In the genomic region with DNA sequence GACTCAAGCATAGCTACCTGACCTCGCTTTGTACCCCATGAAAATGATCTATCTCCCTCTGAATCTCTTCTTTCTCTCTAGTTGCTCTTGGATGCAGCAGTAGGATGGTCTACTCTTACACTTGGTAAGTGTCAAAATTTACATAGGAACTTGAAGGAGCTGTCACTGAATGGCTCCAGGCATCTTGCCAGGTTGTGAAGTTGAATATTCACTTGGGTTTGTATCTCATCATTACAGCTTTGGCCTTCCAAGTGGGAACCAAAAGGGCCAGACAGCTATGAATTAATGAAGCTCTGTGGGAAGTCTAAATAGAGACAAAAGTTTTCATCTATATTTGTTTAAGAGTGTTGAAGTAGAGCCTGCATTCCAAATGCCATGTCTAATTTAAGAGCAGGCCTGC, we compare ENCODE assay signal across 19 mouse cellular contexts.
DNase-seq lines count a peak whose midpoint lies in the region; ATAC-seq and TF ChIP-seq lines count a peak whose summit lies in the region.
"Had no signal": no experiment of that assay in that cellular context is flagged by ENCODE, and none has a peak within 500 bp of the region (broad histone marks: within the 10 kb centered on the region; RNA-seq: fewer than 3 reads in every experiment).

No protein-coding gene starts in this region.

- no peaks in the 10 kb centered on the region for H3K4me1 ChIP-seq in forebrain, embryonic 14.5 days (ENCODE audit: control insufficient read depth, insufficient read depth, low read length)
- H3K4me1 ChIP-seq in forebrain, embryonic 10.5 days = no peaks in the 10 kb centered on the region
- no peaks in the 10 kb centered on the region for H3K4me1 ChIP-seq in lung, embryonic 14.5 days (ENCODE audit: insufficient read depth)
- H3K4me1 ChIP-seq: embryonic facial prominence, embryonic 12.5 days; kidney, embryonic 15.5 days; limb, embryonic 13.5 days; neural tube, embryonic 13.5 days; stomach, embryonic 15.5 days had no signal

- no peak for ATAC-seq in forebrain, embryonic 14.5 days
- ATAC-seq in lung, embryonic 14.5 days (ENCODE audit: insufficient read depth) = no peak
- ATAC-seq: lung, postnatal 0 days had no signal

- H3K4me2 ChIP-seq in forebrain, embryonic 14.5 days (ENCODE audit: low read length) = no peak overlapping the region
- H3K4me2 ChIP-seq in lung, embryonic 14.5 days = no peak overlapping the region
- H3K4me2 ChIP-seq: embryonic facial prominence, embryonic 12.5 days; kidney, embryonic 15.5 days; limb, embryonic 13.5 days; neural tube, embryonic 13.5 days; stomach, embryonic 15.5 days had no signal

- WGBS in forebrain, embryonic 14.5 days = 77% methylated on average over 1 of the region's 1 CpGs
- 95% methylated on average over 1 of the region's 1 CpGs for WGBS in forebrain, embryonic 10.5 days
- 63% methylated on average over 1 of the region's 1 CpGs for whole genome bisulfite sequencing in lung, embryonic 14.5 days

- DNase-seq in forebrain, embryonic 14.5 days (ENCODE audit: low spot score) = peak; percentile 35
- no peak for DNase-seq in forebrain, embryonic 10.5 days (ENCODE audit: extremely low spot score, low spot score)
- peak; percentile 12 to 16 for DNase-seq in heart, postnatal 10 days
- DNase-seq in heart, postnatal 14 days = no peak
- peak; percentile 51 for DNase-seq in lung, embryonic 14.5 days
- no peak for DNase-seq in lung, postnatal 36 days
- peak; percentile 14 for DNase-seq in 416B (ENCODE audit: low read depth)
- DNase-seq in layer of hippocampus, adult 9-11 months = no peak
- DNase-seq: adrenal gland, adult 8-10 months; cerebellum, adult 18-20 months; gastrocnemius, postnatal 25 days; spleen, adult 18-20 months had no signal

- no peak overlapping the region for H3K27ac ChIP-seq in forebrain, embryonic 14.5 days (ENCODE audit: low read depth, low read length)
- H3K27ac ChIP-seq in forebrain, embryonic 10.5 days = no peak overlapping the region
- H3K27ac ChIP-seq in lung, embryonic 14.5 days (ENCODE audit: low read depth) = no peak overlapping the region
- H3K27ac ChIP-seq: embryonic facial prominence, embryonic 12.5 days; kidney, embryonic 15.5 days; limb, embryonic 13.5 days; liver, embryonic 14.5 days; neural tube, embryonic 13.5 days; stomach, embryonic 15.5 days had no signal

- no peaks in the 10 kb centered on the region for H3K9me3 ChIP-seq in forebrain, embryonic 14.5 days (replicated peaks; ENCODE audit: control insufficient read depth, low read length)
- H3K9me3 ChIP-seq in forebrain, embryonic 10.5 days = no peaks in the 10 kb centered on the region
- H3K9me3 ChIP-seq in lung, embryonic 14.5 days (ENCODE audit: low read depth, low read length) = no peaks in the 10 kb centered on the region
- H3K9me3 ChIP-seq: embryonic facial prominence, embryonic 12.5 days; kidney, embryonic 15.5 days; limb, embryonic 13.5 days; neural tube, embryonic 13.5 days; stomach, embryonic 15.5 days had no signal

- intact Hi-C loops in heart, postnatal 10 days (cut with DNase I) = no loop called here
- intact Hi-C loops in heart, postnatal 14 days (cut with DNase I) = no loop called here

- TF ChIP-seq CTCF in lung, embryonic 14.5 days (IDR thresholded peaks at IDR 0.05; ENCODE audit: low read depth) = no peak

- H3K27me3 ChIP-seq in forebrain, embryonic 14.5 days (replicated peaks; ENCODE audit: control insufficient read depth, insufficient read depth, low read length) = no peaks in the 10 kb centered on the region
- H3K27me3 ChIP-seq in forebrain, embryonic 10.5 days (ENCODE audit: poor library complexity, severe bottlenecking) = no peaks in the 10 kb centered on the region
- H3K27me3 ChIP-seq in lung, embryonic 14.5 days (ENCODE audit: insufficient read depth, low read length) = no peaks in the 10 kb centered on the region
- H3K27me3 ChIP-seq: embryonic facial prominence, embryonic 12.5 days; kidney, embryonic 15.5 days; limb, embryonic 13.5 days; neural tube, embryonic 13.5 days; stomach, embryonic 15.5 days had no signal

- H3K4me3 ChIP-seq in forebrain, embryonic 14.5 days (ENCODE audit: low read depth, low read length) = no peak overlapping the region
- H3K4me3 ChIP-seq in forebrain, embryonic 10.5 days = no peak overlapping the region
- no peak overlapping the region for H3K4me3 ChIP-seq in lung, embryonic 14.5 days (ENCODE audit: low read depth, low read length)
- H3K4me3 ChIP-seq: embryonic facial prominence, embryonic 12.5 days; kidney, embryonic 15.5 days; limb, embryonic 13.5 days; neural tube, embryonic 13.5 days; stomach, embryonic 15.5 days had no signal

- no peaks in the 10 kb centered on the region for H3K36me3 ChIP-seq in forebrain, embryonic 14.5 days (ENCODE audit: control insufficient read depth, insufficient read depth, low read length)
- H3K36me3 ChIP-seq in forebrain, embryonic 10.5 days (replicated peaks) = no peaks in the 10 kb centered on the region
- H3K36me3 ChIP-seq in lung, embryonic 14.5 days (ENCODE audit: insufficient read depth) = no peaks in the 10 kb centered on the region
- H3K36me3 ChIP-seq: embryonic facial prominence, embryonic 12.5 days; kidney, embryonic 15.5 days; limb, embryonic 13.5 days; neural tube, embryonic 13.5 days; stomach, embryonic 15.5 days had no signal

- H3K9ac ChIP-seq in forebrain, embryonic 14.5 days (ENCODE audit: low read length) = no peak overlapping the region
- no peak overlapping the region for H3K9ac ChIP-seq in lung, embryonic 14.5 days
- H3K9ac ChIP-seq: embryonic facial prominence, embryonic 12.5 days; kidney, embryonic 15.5 days; limb, embryonic 13.5 days; liver, embryonic 14.5 days; neural tube, embryonic 13.5 days; stomach, embryonic 15.5 days had no signal

Comparison
In these comparisons a context has a peak if more than half of its experiments do, and no peak if none do; other contexts are left out.
1. DNase-seq: peak in forebrain, embryonic 14.5 days (single experiment), heart, postnatal 10 days (2 of 2), lung, embryonic 14.5 days (single experiment) and 416B (single experiment); none in forebrain, embryonic 10.5 days (single experiment), heart, postnatal 14 days (0 of 2), lung, postnatal 36 days (single experiment) and layer of hippocampus, adult 9-11 months (single experiment).